Mouse (Mus musculus): Measurements from ENCODE around the gene Slc22a6. TPM values are rescaled to one million over a fixed set of nuclear protein-coding genes. Genes with fewer than 3 reads are reported as not detected.

Gene Slc22a6
- polyA plus RNA-seq, 1 experiment from 2014 or later: 2.0 TPM

- H3K4me3 ChIP-seq: 0 out of 2 replicates have a peak within 1 kb of the TSS, but pooled peaks have one; percentile 8
- WGBS: 78% methylated on average over 9 of the region's 9 CpGs
- ATAC-seq (ENCODE audit: low read depth): no peak
- H3K4me1 ChIP-seq (replicated peaks): peaks cover 14% of the 10 kb centered on the region
- peak within 1 kb of the TSS; percentile 32; the same call in 1 of the 2 replicates for H3K9ac ChIP-seq
- peaks cover 14% of the 10 kb centered on the region for H3K27me3 ChIP-seq
- no peak within 1 kb of the TSS for H3K27ac ChIP-seq (replicated peaks)
- no peaks in the 10 kb centered on the region for H3K36me3 ChIP-seq
- H3K4me2 ChIP-seq: peak within 1 kb of the TSS; percentile 66
- no peaks in the 10 kb centered on the region for H3K9me3 ChIP-seq
These were observed 45.6 kb downstream of the Slc22a6 start, which contains the start of gene Chrm1 for GRCm38 (mm10) chr19:8663360-8663839. Chrm1 (plus strand) TSS chr19:8663789.

- no peak overlapping the region for H3K4me2 ChIP-seq
- peaks cover 14% of the 10 kb centered on the region for H3K4me1 ChIP-seq (replicated peaks)
- peak overlapping the region; percentile 32; the same call in 1 of the 2 replicates for H3K9ac ChIP-seq
- 50% methylated on average over 10 of the region's 10 CpGs for WGBS
- no peak for ATAC-seq (ENCODE audit: low read depth)
- H3K36me3 ChIP-seq: no peaks in the 10 kb centered on the region
- 0 out of 2 replicates have a peak overlapping the region, but pooled peaks have one; percentile 8 for H3K4me3 ChIP-seq
- no peak overlapping the region for H3K27ac ChIP-seq (replicated peaks)
- H3K9me3 ChIP-seq: no peaks in the 10 kb centered on the region
- peaks cover 14% of the 10 kb centered on the region for H3K27me3 ChIP-seq
These were observed 46.1 kb downstream of the Slc22a6 start for GRCm38 (mm10) chr19:8663911-8664421.

GRCm38 (mm10) chr19:8664859-8665258 is 47.0 kb downstream of the Slc22a6 start:
- Histone ChIP-seq H3K9me3 (no peaks in the 10 kb centered on the region), H3K27me3 (peaks cover 14% of the 10 kb centered on the region), H3K36me3 (no peaks in the 10 kb centered on the region), H3K9ac (0 out of 2 replicates have a peak overlapping the region, but pooled peaks have one; percentile 32), H3K27ac (replicated peaks) (no peak overlapping the region), H3K4me3 (no peak overlapping the region), H3K4me2 (no peak overlapping the region), H3K4me1 (replicated peaks) (peaks cover 14% of the 10 kb centered on the region)
- ATAC-seq (ENCODE audit: low read depth): no peak
- 92% methylated on average over 3 of the region's 3 CpGs for WGBS

DNA sequence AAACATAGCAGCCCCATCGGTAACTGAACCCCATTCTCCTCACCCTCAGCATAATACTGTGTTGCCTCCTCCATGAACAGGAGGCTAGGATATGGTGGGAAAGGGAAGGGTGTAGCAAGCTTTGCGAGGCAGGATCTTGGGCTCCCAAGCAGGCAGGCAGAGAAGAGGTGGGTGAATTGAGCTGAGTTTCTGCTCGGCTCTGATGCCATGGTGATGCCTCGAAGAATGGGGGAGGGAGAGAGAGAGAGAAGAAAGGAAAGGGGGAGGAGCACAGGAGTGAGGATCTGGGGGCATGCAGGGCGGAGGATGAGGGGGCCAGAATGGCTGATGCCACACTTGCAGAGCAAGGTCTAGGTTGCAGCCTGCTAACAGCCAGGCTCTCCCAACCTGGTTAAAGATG is 47.9 kb downstream of the Slc22a6 start:
- Histone ChIP-seq H3K27ac (replicated peaks) (no peak overlapping the region), H3K4me1 (replicated peaks) (peaks cover 14% of the 10 kb centered on the region), H3K36me3 (no peaks in the 10 kb centered on the region), H3K9me3 (no peaks in the 10 kb centered on the region), H3K9ac (no peak overlapping the region), H3K4me2 (no peak overlapping the region), H3K4me3 (no peak overlapping the region), H3K27me3 (peaks cover 14% of the 10 kb centered on the region)
- no peak for ATAC-seq (ENCODE audit: low read depth)
- WGBS: 63% methylated on average over 5 of the region's 5 CpGs

GRCm38 (mm10) chr19:8672859-8673258 is 55.0 kb downstream of the Slc22a6 start:
- Histone ChIP-seq H3K9ac (no peak overlapping the region), H3K4me1 (replicated peaks) (no peaks in the 10 kb centered on the region), H3K27ac (replicated peaks) (no peak overlapping the region), H3K27me3 (no peaks in the 10 kb centered on the region), H3K9me3 (no peaks in the 10 kb centered on the region), H3K4me3 (no peak overlapping the region), H3K36me3 (no peaks in the 10 kb centered on the region), H3K4me2 (no peak overlapping the region)
- 94% methylated on average over 3 of the region's 3 CpGs for WGBS
- ATAC-seq (ENCODE audit: low read depth): no peak

DNA sequence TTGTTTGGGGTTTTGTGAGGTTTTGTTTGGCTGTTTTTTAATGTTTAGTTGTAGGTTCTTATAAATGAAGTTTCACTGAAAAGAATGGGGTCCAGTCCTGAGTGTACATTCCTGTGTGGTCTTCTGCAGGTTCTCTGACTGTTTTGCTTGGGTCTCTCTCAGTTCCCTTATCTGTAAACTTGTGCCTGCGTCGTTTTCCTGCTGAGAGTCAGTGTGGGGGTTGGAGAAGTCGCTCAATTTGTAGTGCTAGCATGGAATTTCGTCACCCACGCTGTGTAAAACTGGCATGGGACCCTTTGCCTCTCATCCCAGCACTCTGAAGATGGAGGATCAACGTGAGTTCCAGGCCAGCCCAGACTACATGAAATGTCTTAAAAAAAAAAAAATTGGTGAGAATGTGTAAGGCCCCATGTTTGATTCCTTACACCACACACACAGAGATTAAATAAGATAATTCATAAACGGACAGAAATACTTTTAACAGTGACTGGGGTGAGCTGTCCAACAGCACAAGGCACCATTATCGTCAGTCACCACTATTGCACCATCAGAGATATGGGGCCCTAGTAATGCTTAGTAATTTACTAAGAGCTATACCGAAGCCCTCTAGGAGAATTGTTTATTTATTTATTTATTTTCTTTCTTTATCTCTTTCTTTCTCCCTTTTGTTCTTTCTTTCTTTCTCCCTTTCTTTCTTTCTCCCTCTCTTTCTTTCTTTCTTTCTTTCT is 55.7 kb downstream of the Slc22a6 start:
- Histone ChIP-seq H3K9ac (no peak overlapping the region), H3K4me1 (replicated peaks) (no peaks in the 10 kb centered on the region), H3K36me3 (no peaks in the 10 kb centered on the region), H3K27ac (replicated peaks) (no peak overlapping the region), H3K9me3 (no peaks in the 10 kb centered on the region), H3K27me3 (no peaks in the 10 kb centered on the region), H3K4me3 (no peak overlapping the region), H3K4me2 (no peak overlapping the region)
- 72% methylated on average over 9 of the region's 9 CpGs for WGBS
- no peak for ATAC-seq (ENCODE audit: low read depth)

Other genes with a start within 250 kb of the Slc22a6 start
- not detected in 2 replicates for gene Slc22a30, start 212.9 kb upstream of the Slc22a6 start, polyA plus RNA-seq (2015; fragmentation: Nextera tagmentation; extraction: Ambion mirVana)
- gene Slc22a8, start 26.8 kb upstream of the Slc22a6 start, polyA plus RNA-seq (2015; fragmentation: Nextera tagmentation; extraction: Ambion mirVana): 3.4 and 3.8 TPM in 2 replicates
- 0.18 and 0.32 TPM in 2 replicates for gene Chrm1, start 45.8 kb downstream of the Slc22a6 start, polyA plus RNA-seq (2015; fragmentation: Nextera tagmentation; extraction: Ambion mirVana)
- gene Slc3a2, start 105.3 kb downstream of the Slc22a6 start, polyA plus RNA-seq (2015; fragmentation: Nextera tagmentation; extraction: Ambion mirVana): 149 and 155 TPM in 2 replicates
- gene Wdr74, start 117.8 kb downstream of the Slc22a6 start, polyA plus RNA-seq (2015; fragmentation: Nextera tagmentation; extraction: Ambion mirVana): 84.4 and 87.8 TPM in 2 replicates
- 1.6 and 2.4 TPM in 2 replicates for gene 1700092M07Rik, start 122.7 kb downstream of the Slc22a6 start, polyA plus RNA-seq (2015; fragmentation: Nextera tagmentation; extraction: Ambion mirVana)
- gene Stx5a, start 123.4 kb downstream of the Slc22a6 start, polyA plus RNA-seq (2015; fragmentation: Nextera tagmentation; extraction: Ambion mirVana): 124 and 127 TPM in 2 replicates
- gene Nxf1, start 139.0 kb downstream of the Slc22a6 start, polyA plus RNA-seq (2015; fragmentation: Nextera tagmentation; extraction: Ambion mirVana): 161 and 192 TPM in 2 replicates
- gene Tmem223, start 153.0 kb downstream of the Slc22a6 start, polyA plus RNA-seq (2015; fragmentation: Nextera tagmentation; extraction: Ambion mirVana): 219 and 253 TPM in 2 replicates
- gene Tmem179b, start 156.4 kb downstream of the Slc22a6 start, polyA plus RNA-seq (2015; fragmentation: Nextera tagmentation; extraction: Ambion mirVana): 39.3 and 41.9 TPM in 2 replicates
- 22.9 and 25.9 TPM in 2 replicates for gene Taf6l, start 168.4 kb downstream of the Slc22a6 start, polyA plus RNA-seq (2015; fragmentation: Nextera tagmentation; extraction: Ambion mirVana)
- 167 and 168 TPM in 2 replicates for gene Polr2g, start 180.5 kb downstream of the Slc22a6 start, polyA plus RNA-seq (2015; fragmentation: Nextera tagmentation; extraction: Ambion mirVana)
- 8.2 and 8.6 TPM in 2 replicates for gene Zbtb3, start 184.5 kb downstream of the Slc22a6 start, polyA plus RNA-seq (2015; fragmentation: Nextera tagmentation; extraction: Ambion mirVana)
- 47.6 and 59.0 TPM in 2 replicates for gene Ttc9c, start 201.3 kb downstream of the Slc22a6 start, polyA plus RNA-seq (2015; fragmentation: Nextera tagmentation; extraction: Ambion mirVana)
- gene Hnrnpul2, start 202.0 kb downstream of the Slc22a6 start, polyA plus RNA-seq (2015; fragmentation: Nextera tagmentation; extraction: Ambion mirVana): 5.3 and 6.0 TPM in 2 replicates
- gene AC129217.1, start 211.7 kb downstream of the Slc22a6 start, polyA plus RNA-seq (2015; fragmentation: Nextera tagmentation; extraction: Ambion mirVana): not detected in 2 replicates
- gene Bscl2, start 219.4 kb downstream of the Slc22a6 start, polyA plus RNA-seq (2015; fragmentation: Nextera tagmentation; extraction: Ambion mirVana): 82.5 and 84.2 TPM in 2 replicates
- 335 and 393 TPM in 2 replicates for gene Gng3, start 221.2 kb downstream of the Slc22a6 start, polyA plus RNA-seq (2015; fragmentation: Nextera tagmentation; extraction: Ambion mirVana)
- 0.96 and 1.4 TPM in 2 replicates for gene Lrrn4cl, start 232.7 kb downstream of the Slc22a6 start, polyA plus RNA-seq (2015; fragmentation: Nextera tagmentation; extraction: Ambion mirVana)